In the genomic region with DNA sequence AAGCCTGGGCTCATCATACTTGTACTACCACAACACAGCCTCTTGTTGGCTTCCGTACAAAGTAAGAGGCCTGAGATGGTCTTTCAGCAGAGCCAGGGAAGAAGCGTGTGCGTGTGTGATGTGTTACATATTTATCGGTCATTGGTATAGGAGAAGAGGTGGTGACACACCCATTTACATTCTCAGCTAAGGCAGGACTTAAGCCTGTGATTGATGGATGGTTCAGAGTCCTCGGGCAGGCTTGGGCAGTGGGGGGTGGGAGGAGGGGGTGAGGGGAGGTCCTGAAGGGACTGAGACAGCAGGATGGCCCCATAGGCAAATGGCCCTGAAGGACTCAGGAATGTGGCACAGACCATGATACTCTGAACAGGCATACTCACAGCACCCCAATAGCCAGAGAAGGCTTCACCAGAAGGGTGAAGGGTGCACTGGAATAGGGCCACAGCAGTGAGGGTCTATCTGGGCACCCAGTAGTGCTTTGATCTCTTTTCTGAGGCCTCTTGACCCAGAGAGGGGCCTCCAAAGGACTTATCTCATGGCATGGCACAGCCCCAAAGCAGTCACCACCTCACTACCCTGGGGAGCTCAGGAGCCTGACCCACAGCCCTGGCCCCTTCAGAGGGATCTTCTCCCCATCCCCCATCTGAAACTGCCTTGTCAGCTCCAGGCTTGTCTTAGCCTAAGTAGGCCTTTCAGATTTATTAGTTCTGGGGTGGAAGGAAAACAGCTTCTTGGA, we compare ENCODE assay signal across 16 mouse cellular contexts.
DNase-seq lines count a peak whose midpoint lies in the region; ATAC-seq and TF ChIP-seq lines count a peak whose summit lies in the region.
"Had no signal": no experiment of that assay in that cellular context is flagged by ENCODE, and none has a peak within 500 bp of the region (broad histone marks: within the 10 kb centered on the region; RNA-seq: fewer than 3 reads in every experiment).

No protein-coding gene starts in this region.

- H3K9me3 ChIP-seq in hindbrain, embryonic 15.5 days, result no peaks in the 10 kb centered on the region
- no peaks in the 10 kb centered on the region for H3K9me3 ChIP-seq in hindbrain, embryonic 14.5 days (ENCODE audit: control insufficient read depth, low read length)
- no peaks in the 10 kb centered on the region for H3K9me3 ChIP-seq in stomach, embryonic 15.5 days
- no peaks in the 10 kb centered on the region for H3K9me3 ChIP-seq in stomach, postnatal 0 days (ENCODE audit: control insufficient read depth, low read length)
- H3K9me3 ChIP-seq in liver, embryonic 15.5 days (replicated peaks), result no peaks in the 10 kb centered on the region
- H3K9me3 ChIP-seq: forebrain, embryonic 10.5 days; lung, embryonic 15.5 days had no signal

- TF ChIP-seq EP300 in stomach, postnatal 0 days (optimal IDR thresholded peaks at IDR 0.05), result no peak

- H3K4me1 ChIP-seq in hindbrain, embryonic 15.5 days (replicated peaks), result peaks cover 25% of the 10 kb centered on the region
- H3K4me1 ChIP-seq in hindbrain, embryonic 14.5 days (replicated peaks; ENCODE audit: control insufficient read depth, insufficient read depth, low read length), result peaks cover 32% of the 10 kb centered on the region
- H3K4me1 ChIP-seq in stomach, embryonic 15.5 days, result 0 out of 2 replicates have a peak, but pooled peaks cover 6% of the 10 kb centered on the region
- H3K4me1 ChIP-seq in stomach, postnatal 0 days (replicated peaks; ENCODE audit: control insufficient read depth, insufficient read depth), result no peaks in the 10 kb centered on the region
- H3K4me1 ChIP-seq in liver, embryonic 15.5 days (replicated peaks), result peaks cover 54% of the 10 kb centered on the region
- H3K4me1 ChIP-seq: lung, embryonic 15.5 days had no signal

- H3K27me3 ChIP-seq in hindbrain, embryonic 15.5 days, result no peaks in the 10 kb centered on the region
- H3K27me3 ChIP-seq in hindbrain, embryonic 14.5 days (ENCODE audit: control insufficient read depth, insufficient read depth, low read length), result no peaks in the 10 kb centered on the region
- no peaks in the 10 kb centered on the region for H3K27me3 ChIP-seq in stomach, embryonic 15.5 days (replicated peaks)
- H3K27me3 ChIP-seq in stomach, postnatal 0 days (ENCODE audit: control insufficient read depth, insufficient read depth, low read length), result no peaks in the 10 kb centered on the region
- H3K27me3 ChIP-seq in liver, embryonic 15.5 days, result no peaks in the 10 kb centered on the region
- H3K27me3 ChIP-seq: lung, embryonic 15.5 days had no signal

- peak; percentile 29; the same call in 1 of the 2 replicates for ATAC-seq in hindbrain, embryonic 15.5 days (ENCODE audit: low FRiP score, low read depth)
- ATAC-seq in hindbrain, embryonic 14.5 days (ENCODE audit: low FRiP score), result no peak
- ATAC-seq in stomach, embryonic 15.5 days (ENCODE audit: insufficient read depth, low FRiP score, low read depth), result peak; percentile 17; the same call in 1 of the 2 replicates
- no peak for ATAC-seq in stomach, postnatal 0 days (ENCODE audit: low FRiP score, low TSS enrichment)
- ATAC-seq in liver, embryonic 15.5 days (ENCODE audit: insufficient read depth), result peak; percentile 49; the same call in 1 of the 2 replicates
- ATAC-seq in monocyte, adult 5-6 weeks (replicated peaks; ENCODE audit: insufficient number of reproducible peaks, low FRiP score, low TSS enrichment, poor library complexity, severe bottlenecking), result no peak
- no peak for ATAC-seq in CD4-positive, CD25-positive, alpha-beta regulatory T cell, adult 4 months

- no peak overlapping the region for H3K9ac ChIP-seq in hindbrain, embryonic 15.5 days
- no peak overlapping the region for H3K9ac ChIP-seq in hindbrain, embryonic 14.5 days
- H3K9ac ChIP-seq in stomach, embryonic 15.5 days, result no peak overlapping the region
- no peak overlapping the region for H3K9ac ChIP-seq in stomach, postnatal 0 days (ENCODE audit: low read length)
- H3K9ac ChIP-seq in liver, embryonic 15.5 days, result no peak overlapping the region; the same call in 1 of the 2 replicates
- H3K9ac ChIP-seq: lung, embryonic 15.5 days had no signal

- TF ChIP-seq CTCF in stomach, postnatal 0 days (IDR thresholded peaks at IDR 0.05; ENCODE audit: low read depth), result no peak

- 71% methylated on average over 5 of the region's 5 CpGs for WGBS in hindbrain, embryonic 15.5 days
- WGBS in hindbrain, embryonic 14.5 days, result 67% methylated on average over 5 of the region's 5 CpGs
- WGBS in stomach, embryonic 15.5 days, result 53% methylated on average over 5 of the region's 5 CpGs
- 45% methylated on average over 5 of the region's 5 CpGs for WGBS in stomach, postnatal 0 days
- WGBS in liver, embryonic 15.5 days (ENCODE audit: insufficient replicate concordance), result 77% methylated on average over 5 of the region's 5 CpGs

- H3K27ac ChIP-seq in hindbrain, embryonic 15.5 days (replicated peaks), result 0 out of 2 replicates have a peak overlapping the region, but pooled peaks have one; percentile 24
- H3K27ac ChIP-seq in hindbrain, embryonic 14.5 days, result no peak overlapping the region; the same call in 1 of the 2 replicates
- peak overlapping the region; percentile 54; the same call in 1 of the 2 replicates for H3K27ac ChIP-seq in stomach, embryonic 15.5 days
- H3K27ac ChIP-seq in stomach, postnatal 0 days (replicated peaks), result no peak overlapping the region
- H3K27ac ChIP-seq in liver, embryonic 15.5 days (replicated peaks), result 0 out of 2 replicates have a peak overlapping the region, but pooled peaks have one; percentile 0
- H3K27ac ChIP-seq: forebrain, embryonic 10.5 days; left cerebral cortex, adult 2 months; lung, embryonic 15.5 days; macrophage had no signal

- H3K36me3 ChIP-seq in hindbrain, embryonic 15.5 days, result no peaks in the 10 kb centered on the region
- H3K36me3 ChIP-seq in hindbrain, embryonic 14.5 days (replicated peaks; ENCODE audit: control insufficient read depth, insufficient read depth), result no peaks in the 10 kb centered on the region
- no peaks in the 10 kb centered on the region for H3K36me3 ChIP-seq in stomach, embryonic 15.5 days
- no peaks in the 10 kb centered on the region for H3K36me3 ChIP-seq in stomach, postnatal 0 days (ENCODE audit: control insufficient read depth, insufficient read depth, low read length)
- H3K36me3 ChIP-seq in liver, embryonic 15.5 days (replicated peaks), result no peaks in the 10 kb centered on the region
- H3K36me3 ChIP-seq: forebrain, embryonic 10.5 days; lung, embryonic 15.5 days had no signal

- DNase-seq in hindbrain, embryonic 14.5 days (ENCODE audit: low spot score), result no peak
- DNase-seq in stomach, postnatal 0 days (ENCODE audit: low spot score), result no peak
- no peak for DNase-seq in cerebellum, adult 11-12 months
- DNase-seq: adrenal gland, adult 8-10 months; cerebellum, postnatal 36 days; gastrocnemius, postnatal 14 days; thymus, adult 2 months had no signal

- no peak overlapping the region for H3K4me3 ChIP-seq in hindbrain, embryonic 15.5 days
- no peak overlapping the region for H3K4me3 ChIP-seq in hindbrain, embryonic 14.5 days (replicated peaks; ENCODE audit: low read length)
- H3K4me3 ChIP-seq in stomach, embryonic 15.5 days (replicated peaks), result no peak overlapping the region
- H3K4me3 ChIP-seq in stomach, postnatal 0 days (ENCODE audit: low read depth, low read length), result no peak overlapping the region
- H3K4me3 ChIP-seq in liver, embryonic 15.5 days (replicated peaks), result no peak overlapping the region
- H3K4me3 ChIP-seq: forebrain, embryonic 10.5 days; left cerebral cortex, adult 2 months; lung, embryonic 15.5 days had no signal

- no peak overlapping the region for H3K4me2 ChIP-seq in hindbrain, embryonic 15.5 days
- no peak overlapping the region for H3K4me2 ChIP-seq in hindbrain, embryonic 14.5 days (replicated peaks)
- no peak overlapping the region for H3K4me2 ChIP-seq in stomach, embryonic 15.5 days
- H3K4me2 ChIP-seq in stomach, postnatal 0 days (replicated peaks; ENCODE audit: low read depth), result no peak overlapping the region
- H3K4me2 ChIP-seq in liver, embryonic 15.5 days, result no peak overlapping the region
- H3K4me2 ChIP-seq: lung, embryonic 15.5 days had no signal

Comparison
In these comparisons a context has a peak if more than half of its experiments do, and no peak if none do; other contexts are left out.
1. ATAC-seq: peak in hindbrain, embryonic 15.5 days (single experiment), stomach, embryonic 15.5 days (single experiment) and liver, embryonic 15.5 days (single experiment); none in hindbrain, embryonic 14.5 days (single experiment), stomach, postnatal 0 days (single experiment), monocyte, adult 5-6 weeks (single experiment) and CD4-positive, CD25-positive, alpha-beta regulatory T cell, adult 4 months (single experiment).
2. H3K27ac ChIP-seq: peak in hindbrain, embryonic 15.5 days (single experiment), stomach, embryonic 15.5 days (single experiment) and liver, embryonic 15.5 days (single experiment); none in hindbrain, embryonic 14.5 days (single experiment) and stomach, postnatal 0 days (single experiment).